Mouse (Mus musculus): ENCODE results near the gene Stau1. TPM values are rescaled to one million over a fixed set of nuclear protein-coding genes. Genes with fewer than 3 reads are reported as not detected.

Gene Stau1
- total RNA-seq, 2 experiments from 2014 or later: 25.2 to 47.6 TPM

DNA sequence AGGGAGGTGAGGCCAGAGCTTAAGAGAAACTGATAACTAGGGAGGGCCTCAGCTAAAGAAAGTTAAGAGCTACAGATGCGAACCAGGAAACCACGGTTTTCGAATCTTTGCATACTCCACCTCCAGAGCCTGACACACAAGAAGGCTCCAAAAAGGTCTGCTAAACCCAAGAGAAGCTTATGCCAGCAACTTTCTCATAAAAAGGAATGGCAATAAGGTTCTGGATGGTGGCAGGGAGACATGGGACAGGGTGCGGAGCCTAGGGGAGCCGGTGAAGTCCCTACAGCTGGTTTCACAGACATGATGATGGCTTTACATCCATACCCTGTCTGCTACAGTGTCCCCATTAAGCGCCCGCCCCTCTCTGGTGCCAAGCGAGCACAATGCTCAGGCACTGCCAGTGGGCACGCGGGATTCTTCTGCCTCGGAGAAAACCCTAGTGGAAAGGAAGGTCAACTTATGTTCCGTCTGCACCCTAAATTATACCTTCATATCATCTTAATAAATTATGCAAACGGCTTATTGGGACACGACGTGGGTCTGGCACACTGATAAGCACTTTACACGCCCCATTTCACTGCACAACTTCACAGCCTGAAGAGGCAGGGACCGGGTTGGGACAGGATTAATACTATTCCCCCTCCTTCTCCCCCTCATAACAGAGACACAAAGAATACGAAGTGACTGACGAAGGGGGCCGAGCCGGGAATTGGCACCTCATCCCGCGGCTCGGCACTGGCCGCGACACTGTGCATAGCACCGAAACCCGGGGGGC, 891 bp downstream of the Stau1 start:
- ATAC-seq (replicated peaks; ENCODE audit: low FRiP score, poor library complexity, severe bottlenecking): peak; percentile 69

DNA sequence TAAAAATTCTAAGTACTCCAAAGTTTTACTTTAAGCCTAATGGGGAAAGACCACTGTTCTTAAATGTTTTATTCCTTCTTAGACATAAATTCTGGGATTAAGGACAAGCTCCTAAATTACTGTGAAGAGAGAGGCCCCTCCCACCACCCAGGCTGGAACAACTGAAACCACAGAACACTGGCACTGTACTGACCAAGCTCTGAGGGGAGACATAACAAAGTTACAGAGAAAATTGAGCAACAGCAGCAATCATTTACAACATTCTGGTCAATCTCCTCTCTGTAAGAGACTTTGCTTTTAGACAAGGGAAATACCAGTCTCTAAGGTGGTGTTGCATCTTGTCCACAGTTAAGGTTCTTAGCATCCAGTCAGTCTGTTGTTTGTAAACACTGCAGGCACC, 4.2 kb downstream of the Stau1 start:
- ATAC-seq (replicated peaks; ENCODE audit: low FRiP score, poor library complexity, severe bottlenecking): no peak

DNA sequence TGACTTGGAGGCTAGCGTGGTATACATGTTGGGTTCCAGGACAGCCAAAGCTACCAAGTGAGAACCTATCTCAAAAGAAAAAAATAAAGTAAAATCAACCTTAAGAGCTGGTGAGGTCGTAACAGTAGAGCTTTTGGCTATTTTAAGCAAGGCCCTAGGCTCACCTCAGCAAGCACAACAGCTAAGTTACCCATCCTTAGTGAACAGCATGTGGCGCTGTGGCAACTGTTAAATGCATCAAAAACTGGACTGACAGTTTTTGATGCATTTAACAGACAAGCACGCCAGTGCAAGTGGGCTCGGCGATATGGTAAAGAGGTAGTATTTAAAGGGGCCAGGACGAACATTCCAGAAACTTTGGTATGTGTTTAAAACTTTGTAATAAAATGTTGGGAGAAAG, 5.2 kb downstream of the Stau1 start:
- no peak for ATAC-seq (replicated peaks; ENCODE audit: low FRiP score, poor library complexity, severe bottlenecking)

- no peak for ATAC-seq (replicated peaks; ENCODE audit: low FRiP score, poor library complexity, severe bottlenecking)
Observed at GRCm38 (mm10) chr2:166983351-166983894, 12.7 kb downstream of the Stau1 start.

DNA sequence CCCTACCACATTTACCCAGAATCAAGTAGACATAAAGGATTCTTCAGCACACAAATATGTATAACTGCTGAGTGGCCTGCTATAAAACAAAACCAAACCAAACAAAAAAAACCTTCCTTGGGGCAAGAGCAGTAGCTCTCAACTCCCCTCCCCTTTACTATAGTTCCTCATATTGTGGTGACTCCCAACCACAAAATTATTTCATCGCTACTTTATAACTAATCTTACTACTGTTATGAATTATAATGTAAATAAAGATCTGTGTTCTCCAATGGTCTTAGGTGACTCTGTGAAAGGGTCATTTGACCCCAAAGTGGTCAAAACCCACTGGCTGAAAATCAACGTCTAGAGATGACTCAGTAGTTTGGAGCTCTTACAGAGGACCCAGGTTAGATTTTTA, 15.9 kb downstream of the Stau1 start:
- ATAC-seq (replicated peaks; ENCODE audit: low FRiP score, poor library complexity, severe bottlenecking): no peak

GRCm38 (mm10) chr2:166977490-166977889, 18.6 kb downstream of the Stau1 start:
- ATAC-seq (replicated peaks; ENCODE audit: low FRiP score, poor library complexity, severe bottlenecking): no peak

DNA sequence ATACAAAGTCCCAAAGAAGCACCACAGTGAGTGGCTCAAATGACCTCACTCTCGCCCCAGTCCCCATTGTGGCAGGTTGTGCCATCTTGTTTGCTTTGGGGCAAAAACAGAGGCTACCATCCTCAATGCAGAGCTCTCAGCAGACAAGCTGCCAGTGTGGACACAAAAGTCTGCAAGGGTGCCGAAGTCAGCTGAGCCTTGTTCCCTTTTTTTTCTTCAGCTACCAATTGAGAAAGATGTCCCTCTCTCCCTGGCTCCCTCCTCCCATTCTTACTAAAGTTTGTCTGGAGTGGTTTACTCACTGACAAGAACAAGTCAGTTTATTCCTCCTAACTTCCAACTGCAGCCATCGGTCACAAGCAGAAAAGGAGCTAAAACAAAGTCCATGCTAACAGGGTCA, 19.7 kb downstream of the Stau1 start:
- ATAC-seq (replicated peaks; ENCODE audit: low FRiP score, poor library complexity, severe bottlenecking): no peak

DNA sequence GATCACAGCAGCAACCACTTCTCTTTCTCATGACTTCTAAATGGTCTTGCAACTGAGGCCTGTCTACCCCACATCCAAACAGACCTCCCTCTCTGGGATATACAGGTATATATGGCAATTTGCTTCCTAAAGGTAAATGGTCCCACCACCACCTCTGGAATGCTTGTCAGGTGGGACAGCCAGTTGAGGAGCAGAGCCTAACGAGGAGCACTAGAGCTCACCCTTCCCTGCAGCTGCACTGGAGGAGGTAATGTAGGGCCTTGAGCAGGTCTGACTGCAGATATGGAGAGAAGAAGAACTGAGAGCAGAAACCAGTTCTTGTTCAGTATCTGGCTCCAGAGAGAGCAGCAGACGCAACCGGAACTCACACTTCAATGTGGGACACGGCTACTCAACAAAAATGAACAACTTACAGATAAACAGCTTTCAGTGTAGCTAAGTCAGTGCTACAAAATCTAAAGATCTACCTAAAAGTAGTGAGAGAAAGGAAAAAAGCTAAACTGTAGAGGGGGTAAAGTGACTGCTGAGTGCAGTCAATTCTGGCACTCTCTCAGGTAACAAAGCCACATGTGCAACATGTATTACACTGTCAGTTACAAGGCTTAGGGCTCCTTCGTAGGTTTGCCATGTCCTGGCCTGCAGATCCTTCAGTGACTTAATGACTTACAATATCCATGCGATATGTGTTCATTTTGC, 21.8 kb downstream of the Stau1 start:
- no peak for ATAC-seq (replicated peaks; ENCODE audit: low FRiP score, poor library complexity, severe bottlenecking)

DNA sequence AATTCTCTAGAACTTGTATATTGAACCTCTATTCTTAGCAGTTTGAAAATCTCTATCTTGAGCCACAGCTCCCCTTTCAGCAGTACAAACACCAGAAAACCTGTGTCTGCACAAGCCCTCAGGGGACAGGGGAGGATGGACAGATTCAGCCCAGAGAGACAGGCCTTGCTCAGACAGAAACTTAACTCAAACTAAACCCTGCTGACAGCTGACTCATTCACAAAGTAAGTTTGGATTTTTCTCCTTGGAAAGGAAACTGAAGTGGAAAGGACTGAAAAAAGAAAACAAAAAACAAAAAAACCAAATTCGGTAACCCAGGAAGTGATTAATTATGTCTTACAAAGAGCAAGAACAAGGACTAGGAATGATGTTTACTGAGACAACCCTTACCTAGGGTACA, 22.9 kb downstream of the Stau1 start:
- no peak for ATAC-seq (replicated peaks; ENCODE audit: low FRiP score, poor library complexity, severe bottlenecking)

DNA sequence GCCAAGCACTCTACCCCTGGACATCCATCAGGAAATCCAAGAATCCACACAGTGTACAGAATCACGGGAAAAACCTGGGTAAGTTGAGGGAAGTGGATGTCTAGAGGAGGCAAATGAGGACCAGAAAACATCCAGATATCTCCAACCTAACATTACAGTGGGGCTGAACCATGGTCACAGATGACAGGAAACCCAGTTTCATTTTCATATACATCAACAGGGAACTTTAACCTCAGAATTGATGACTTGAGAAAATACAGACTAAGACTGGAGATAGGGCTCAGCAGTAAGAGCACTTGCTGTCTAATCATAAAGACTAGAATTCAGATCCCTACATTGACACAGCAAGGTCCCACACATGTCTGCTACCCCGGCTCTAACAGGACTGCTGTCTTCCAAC, 31.3 kb downstream of the Stau1 start:
- ATAC-seq (replicated peaks; ENCODE audit: low FRiP score, poor library complexity, severe bottlenecking): no peak

- no peak for ATAC-seq (replicated peaks; ENCODE audit: low FRiP score, poor library complexity, severe bottlenecking)
Observed at GRCm38 (mm10) chr2:166963257-166963656, 32.8 kb downstream of the Stau1 start.

DNA sequence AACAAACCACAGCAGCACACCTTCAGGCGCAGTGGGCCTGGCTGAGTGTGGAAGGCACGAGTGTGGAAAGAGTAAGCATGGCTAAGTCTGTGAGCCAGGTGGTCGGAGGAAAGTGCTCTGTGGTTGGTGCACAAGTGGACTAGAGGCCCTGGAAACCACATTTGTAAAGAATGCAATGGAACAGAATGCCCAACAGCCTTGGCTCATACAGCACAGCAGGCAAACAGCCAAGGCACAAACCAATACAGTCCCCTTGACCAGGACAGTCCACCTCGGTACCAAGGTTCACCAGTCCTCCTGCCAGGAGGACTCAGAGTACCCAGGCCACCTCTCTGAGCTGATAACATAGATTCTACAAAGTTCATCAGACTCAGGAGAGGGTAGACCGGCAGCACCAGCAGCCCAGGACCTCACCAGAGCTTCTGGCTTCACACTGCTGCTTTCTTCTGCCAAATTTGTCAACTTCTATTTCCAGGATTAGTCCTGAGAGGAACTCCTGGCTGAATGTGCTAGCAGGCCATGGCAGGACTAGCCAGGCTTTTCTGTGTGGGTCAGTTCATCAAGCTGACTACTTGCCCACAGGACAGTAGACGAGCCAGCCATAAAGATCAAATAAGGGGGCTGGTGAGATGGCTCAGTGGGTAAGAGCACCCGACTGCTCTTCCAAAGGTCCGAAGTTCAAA, 35.3 kb downstream of the Stau1 start:
- ATAC-seq (replicated peaks; ENCODE audit: low FRiP score, poor library complexity, severe bottlenecking): no peak

- ATAC-seq (replicated peaks; ENCODE audit: low FRiP score, poor library complexity, severe bottlenecking): peak; percentile 69; the same call in 1 of the 2 replicates
Observed at GRCm38 (mm10) chr2:166956805-166957204, 39.3 kb downstream of the Stau1 start.

DNA sequence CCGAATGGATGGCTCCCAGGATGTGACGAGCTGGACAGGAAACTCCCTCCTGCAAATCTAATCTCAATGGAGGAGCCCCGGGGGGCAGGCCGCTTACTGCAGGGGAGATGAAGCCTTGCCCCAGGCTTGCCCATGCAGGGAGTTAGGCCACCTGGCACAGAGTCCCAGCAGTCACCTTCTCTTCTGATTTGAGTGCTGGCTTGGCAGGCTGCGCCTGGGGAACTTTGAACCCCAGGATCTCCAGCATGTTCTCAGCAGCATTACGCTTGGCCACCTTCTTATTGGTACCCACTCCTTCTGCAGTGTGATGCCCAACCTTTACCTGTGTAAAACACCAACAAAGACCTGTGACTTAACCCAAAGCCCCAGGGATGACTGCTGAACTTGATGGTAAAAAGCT, 43.9 kb downstream of the Stau1 start:
- ATAC-seq (replicated peaks; ENCODE audit: low FRiP score, poor library complexity, severe bottlenecking): no peak

- no peak for ATAC-seq (replicated peaks; ENCODE audit: low FRiP score, poor library complexity, severe bottlenecking)
Observed at GRCm38 (mm10) chr2:166950853-166951648, 45.0 kb downstream of the Stau1 start.

GRCm38 (mm10) chr2:166948936-166949335, 47.2 kb downstream of the Stau1 start:
- ATAC-seq (replicated peaks; ENCODE audit: low FRiP score, poor library complexity, severe bottlenecking): no peak

GRCm38 (mm10) chr2:166948246-166948645, 47.9 kb downstream of the Stau1 start:
- ATAC-seq (replicated peaks; ENCODE audit: low FRiP score, poor library complexity, severe bottlenecking): no peak

GRCm38 (mm10) chr2:166945456-166945855, 50.6 kb downstream of the Stau1 start:
- peak; percentile 37; the same call in 1 of the 2 replicates for ATAC-seq (replicated peaks; ENCODE audit: low FRiP score, poor library complexity, severe bottlenecking)

GRCm38 (mm10) chr2:166944346-166944745, 51.8 kb downstream of the Stau1 start:
- ATAC-seq (replicated peaks; ENCODE audit: low FRiP score, poor library complexity, severe bottlenecking): no peak

- no peak for ATAC-seq (replicated peaks; ENCODE audit: low FRiP score, poor library complexity, severe bottlenecking)
Observed at GRCm38 (mm10) chr2:166943146-166943545, 53.0 kb downstream of the Stau1 start.

All from erythroid progenitor cell, adult 5-6 weeks (primary cell).